Mouse (Mus musculus): ENCODE data around the gene Car1.
"Not testable (repeated sequence)": the region's sequence is repeated elsewhere in the genome, so short reads cannot be mapped to it uniquely, and the experiment has no call there.

Car1 gene

GRCm38 (mm10) chr3:14783198-14783597 lies 25.0 kb downstream of the Car1 start:
- not testable (repeated sequence) for DNase-seq (ENCODE audit: low spot score in 2 of 2)

- DNase-seq (ENCODE audit: low spot score in 2 of 2), result not testable (repeated sequence)
Measured at GRCm38 (mm10) chr3:14782365-14782764, 25.8 kb downstream of the Car1 start.

- no peak for DNase-seq (ENCODE audit: low spot score in 2 of 2)
Measured at GRCm38 (mm10) chr3:14780212-14780611, 28.0 kb downstream of the Car1 start.

- not testable (repeated sequence) for DNase-seq (ENCODE audit: low spot score in 2 of 2)
Measured at GRCm38 (mm10) chr3:14776497-14777162, 31.5 kb downstream of the Car1 start.

GRCm38 (mm10) chr3:14774539-14774938 lies 33.6 kb downstream of the Car1 start:
- DNase-seq (ENCODE audit: low spot score in 2 of 2), result not testable (repeated sequence)

GRCm38 (mm10) chr3:14772473-14772872 lies 35.7 kb downstream of the Car1 start:
- DNase-seq (ENCODE audit: low spot score in 2 of 2), result not testable (repeated sequence)

GRCm38 (mm10) chr3:14764755-14765566 lies 43.2 kb downstream of the Car1 start:
- DNase-seq (ENCODE audit: low spot score in 2 of 2), result no peak

- DNase-seq (ENCODE audit: low spot score in 2 of 2), result no peak
Measured at GRCm38 (mm10) chr3:14755716-14756115, 52.5 kb downstream of the Car1 start.

- no peak for DNase-seq (ENCODE audit: low spot score in 2 of 2)
Measured at GRCm38 (mm10) chr3:14746041-14746440, 62.1 kb downstream of the Car1 start.

GRCm38 (mm10) chr3:14738261-14738660 lies 69.9 kb downstream of the Car1 start:
- no peak for DNase-seq (ENCODE audit: low spot score in 2 of 2)

GRCm38 (mm10) chr3:14727496-14727895 lies 80.7 kb downstream of the Car1 start:
- DNase-seq (ENCODE audit: low spot score in 2 of 2), result not testable (repeated sequence)

- not testable (repeated sequence) for DNase-seq (ENCODE audit: low spot score in 2 of 2)
Measured at GRCm38 (mm10) chr3:14725462-14725861, 82.7 kb downstream of the Car1 start.
